Mouse (Mus musculus) cerebellum, adult 18-20 months (tissue): ENCODE data around the gene Atp2b4.
"Not testable (repeated sequence)": the region's sequence is repeated elsewhere in the genome, so short reads cannot be mapped to it uniquely, and the experiment has no call there.

Experiments used
- DNase-seq, 2 experiments: peaks; one replicate each; pipeline ENCODE4 v3.0.0; 2021

Gene Atp2b4

DNA sequence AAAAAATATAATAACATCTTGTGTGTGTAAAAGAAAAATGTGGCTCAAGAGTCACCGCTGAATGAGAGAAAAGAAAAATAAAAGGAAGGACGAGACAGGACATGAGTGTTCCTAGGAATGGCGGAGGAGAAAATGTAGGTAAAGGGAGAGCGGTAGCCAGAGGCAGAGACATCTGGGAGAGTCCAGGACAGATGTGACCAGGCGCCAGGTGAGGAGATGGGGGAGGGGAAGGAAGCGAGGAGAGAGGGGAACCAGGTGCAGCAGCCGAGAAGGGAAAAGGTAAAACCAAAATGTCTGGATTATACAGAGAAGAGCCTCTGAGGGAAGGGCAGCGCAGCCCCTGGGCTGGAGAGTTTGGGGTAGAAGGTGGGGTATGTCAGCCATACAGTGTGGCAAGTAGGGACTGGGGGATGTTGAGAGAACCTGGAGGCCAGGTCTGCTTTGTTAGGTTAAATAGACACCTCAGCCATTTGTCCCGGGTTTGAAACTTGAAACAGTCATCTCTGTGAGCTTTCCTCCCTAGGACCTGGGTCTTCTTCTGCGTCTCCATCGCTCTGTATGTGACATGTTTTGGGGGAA, 107.2 kb downstream of the Atp2b4 start:
- no peak for DNase-seq

DNA sequence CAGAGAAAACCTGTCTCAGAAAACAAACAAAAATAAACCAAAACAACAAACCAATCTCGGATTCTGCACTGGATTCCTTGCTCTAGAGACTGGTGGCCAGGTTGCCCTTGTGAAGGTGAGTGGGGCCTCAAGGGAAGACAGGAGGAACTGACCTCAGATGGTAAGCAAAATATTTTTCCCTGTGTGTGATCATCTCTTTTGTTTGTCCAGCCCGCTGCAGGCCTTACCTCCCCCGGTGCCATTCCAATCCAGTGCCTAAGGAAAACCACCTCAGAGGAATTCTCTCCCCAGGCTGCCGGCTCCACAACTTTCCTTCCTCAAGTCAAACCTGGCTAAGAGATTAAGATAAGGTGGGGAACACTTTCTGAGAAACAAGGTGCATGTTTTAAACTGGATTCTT, 108.6 kb downstream of the Atp2b4 start:
- no peak for DNase-seq

DNA sequence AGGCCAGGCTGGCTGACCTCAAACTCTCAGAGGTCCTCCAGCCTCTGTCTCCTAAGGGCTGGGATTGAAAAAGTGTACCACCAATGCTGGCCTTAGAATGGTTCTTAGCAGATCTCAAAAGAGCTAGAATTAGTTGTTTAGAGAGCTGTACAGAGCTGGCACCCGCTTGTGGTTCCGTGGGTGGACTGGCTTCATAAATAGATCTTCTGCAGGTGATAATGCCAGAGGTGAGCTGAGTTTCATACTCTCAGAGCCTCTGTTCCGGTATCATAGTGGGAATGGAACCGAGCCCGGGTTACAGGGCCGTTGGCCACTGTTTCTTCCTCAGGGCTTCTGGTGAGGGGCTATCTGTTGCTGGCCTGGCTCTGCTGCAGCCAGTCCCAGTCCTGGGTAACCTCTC, 109.8 kb downstream of the Atp2b4 start:
- DNase-seq = no peak

DNA sequence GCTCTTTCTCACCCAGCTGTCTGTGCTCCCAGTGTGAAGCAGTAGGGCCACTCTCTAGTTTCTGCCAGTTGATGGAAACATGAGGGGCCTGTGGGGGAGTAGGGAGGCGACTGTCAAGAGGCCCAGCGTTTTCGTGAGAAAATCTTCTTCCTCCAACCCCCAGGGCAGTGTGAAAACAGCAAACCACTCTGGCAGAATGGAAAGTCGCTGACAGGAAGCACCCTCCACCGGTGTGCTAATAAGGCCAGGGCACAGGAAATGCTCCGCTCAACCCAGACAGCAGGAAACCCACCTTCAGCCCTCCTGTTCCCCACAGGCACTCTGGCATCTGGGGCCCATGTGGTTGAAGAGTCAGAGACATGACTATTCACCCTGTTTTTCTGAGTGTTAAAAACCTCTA, 110.9 kb downstream of the Atp2b4 start, which contains the start of gene Lax1:
Lax1 (minus strand) TSS at position 212 of the 400 bp plus-strand sequence.
- no peak for DNase-seq

DNA sequence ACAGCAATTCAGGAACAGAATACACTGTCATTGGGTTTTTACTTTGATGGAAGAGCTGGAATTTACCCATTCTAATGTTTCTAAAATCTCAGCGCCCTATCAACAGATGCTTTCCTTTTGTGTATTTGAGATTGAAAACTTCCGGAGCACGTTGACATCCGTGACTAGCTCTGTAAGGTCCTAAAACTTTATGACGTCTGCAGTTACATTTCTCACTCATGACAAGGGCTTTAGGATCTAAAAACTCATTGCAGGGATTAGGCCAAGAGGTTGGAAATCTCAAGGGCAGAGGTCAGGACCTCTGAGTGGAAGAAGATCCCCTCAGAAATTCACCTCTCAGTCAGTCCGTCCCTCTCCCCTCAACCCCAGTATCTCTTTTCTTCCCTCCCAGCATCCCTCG, 112.5 kb downstream of the Atp2b4 start:
- DNase-seq = no peak

DNA sequence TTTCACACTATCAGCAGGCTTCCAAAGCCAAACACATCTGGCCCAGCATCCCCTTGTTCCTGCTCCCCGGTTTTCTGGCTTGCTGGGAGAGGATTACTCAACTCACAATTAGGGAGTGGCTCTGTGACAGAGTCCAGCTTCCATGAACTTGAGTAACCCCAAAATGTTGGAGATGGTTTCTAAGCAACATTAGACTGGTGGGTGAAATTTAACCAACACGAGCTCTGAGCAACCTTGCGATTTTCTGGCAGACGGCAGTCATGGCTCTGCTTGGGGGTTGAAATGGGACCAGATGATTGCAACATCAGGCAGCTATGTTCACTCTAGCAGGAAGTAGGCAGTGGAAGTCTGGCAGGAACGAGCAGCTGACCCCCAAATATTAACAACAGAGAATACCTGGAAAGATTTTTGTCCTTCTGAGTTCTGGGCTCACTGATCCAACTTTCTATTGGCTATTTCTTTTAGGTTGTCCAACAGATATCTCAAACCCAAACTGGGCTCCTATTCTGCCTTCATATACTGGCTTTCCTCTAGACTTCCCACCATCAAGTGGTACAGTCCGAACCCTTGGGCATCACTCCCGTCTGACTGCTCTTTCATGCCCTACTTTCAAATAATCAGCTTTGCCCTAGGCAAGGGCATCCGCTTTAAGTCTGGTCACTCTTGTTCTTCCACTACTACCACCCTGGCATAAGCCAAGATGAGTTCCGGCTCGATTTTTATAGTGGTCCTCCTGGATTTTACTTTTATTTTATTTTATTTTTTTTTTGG, 114.9 kb downstream of the Atp2b4 start:
- no peak for DNase-seq

DNA sequence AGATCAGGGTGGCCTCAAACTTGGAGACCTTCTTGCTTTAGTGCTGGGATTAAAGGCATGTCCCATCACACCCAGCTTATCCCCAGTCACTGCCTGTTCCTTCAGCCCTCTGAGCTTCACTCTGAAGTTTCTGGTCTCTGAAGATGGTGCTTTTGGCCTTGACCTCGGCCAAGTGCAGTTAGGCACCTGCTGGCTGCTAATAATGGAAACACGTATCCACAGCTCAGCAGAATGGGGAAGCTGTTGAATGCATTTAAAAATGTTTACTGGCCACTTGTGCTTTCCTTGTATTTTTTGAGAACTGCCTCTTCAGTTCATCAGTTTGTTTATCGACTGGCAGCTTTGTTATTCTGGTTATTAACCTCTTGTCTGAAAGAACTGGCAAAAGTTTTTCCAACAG, 129.0 kb downstream of the Atp2b4 start:
- no peak for DNase-seq

DNA sequence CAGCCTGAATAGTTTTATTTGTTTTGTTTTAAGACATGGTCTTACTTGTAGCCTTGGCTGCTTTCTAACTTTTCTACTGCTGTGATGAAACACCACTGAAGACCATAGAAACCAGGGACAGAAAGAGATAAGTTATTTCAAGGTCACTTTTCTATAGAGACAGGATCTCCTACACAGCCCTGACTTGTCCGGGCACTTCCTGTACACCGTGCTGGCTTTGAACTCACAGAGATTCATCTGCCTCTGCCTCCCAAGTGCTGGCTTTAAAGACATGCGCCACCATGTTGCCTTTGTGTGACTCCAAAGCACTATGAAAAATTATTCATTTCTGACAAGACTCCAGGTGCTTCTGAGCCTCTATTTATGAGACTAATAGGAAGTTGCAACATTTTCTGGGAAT, 129.6 kb downstream of the Atp2b4 start:
- no peak for DNase-seq

DNA sequence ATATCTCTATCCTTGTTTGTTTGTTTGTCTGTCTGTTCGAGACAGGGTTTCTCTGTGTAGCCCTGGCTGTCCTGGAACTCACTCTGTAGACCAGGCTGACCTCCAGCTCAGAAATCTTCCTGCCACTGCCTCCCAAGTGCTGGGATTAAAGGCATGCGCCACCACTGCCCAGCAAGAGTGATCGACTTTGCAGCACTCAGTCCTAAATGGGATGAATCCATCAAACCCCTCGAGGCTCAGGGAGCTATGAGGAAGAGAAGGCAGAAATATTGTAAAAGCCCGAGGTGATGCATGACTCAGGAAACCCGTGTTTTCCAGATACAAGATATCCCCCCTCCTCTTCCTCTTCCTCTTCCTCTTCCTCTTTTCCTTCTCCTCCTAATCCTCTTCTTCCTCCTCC, 130.1 kb downstream of the Atp2b4 start:
- DNase-seq = no peak

DNA sequence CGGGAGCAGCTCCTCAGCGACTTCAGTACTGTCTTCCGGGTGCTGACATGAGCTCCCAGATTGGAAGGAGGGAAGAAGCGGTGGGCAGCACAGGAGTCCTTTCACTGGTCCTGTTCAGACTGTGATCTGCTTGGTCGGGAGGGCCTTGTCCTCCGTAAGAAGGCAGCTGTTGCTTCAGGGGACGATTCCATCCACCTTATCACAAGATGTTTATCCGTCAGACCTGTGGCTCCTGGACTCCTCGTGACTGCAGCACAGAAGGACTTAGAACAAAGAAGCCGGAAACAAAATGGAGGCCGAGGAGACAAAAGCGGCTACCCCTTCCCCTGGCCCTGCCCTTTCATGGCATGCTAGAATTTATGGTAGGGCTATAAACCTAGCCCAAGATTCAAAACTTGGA, 130.7 kb downstream of the Atp2b4 start:
- DNase-seq = no peak

DNA sequence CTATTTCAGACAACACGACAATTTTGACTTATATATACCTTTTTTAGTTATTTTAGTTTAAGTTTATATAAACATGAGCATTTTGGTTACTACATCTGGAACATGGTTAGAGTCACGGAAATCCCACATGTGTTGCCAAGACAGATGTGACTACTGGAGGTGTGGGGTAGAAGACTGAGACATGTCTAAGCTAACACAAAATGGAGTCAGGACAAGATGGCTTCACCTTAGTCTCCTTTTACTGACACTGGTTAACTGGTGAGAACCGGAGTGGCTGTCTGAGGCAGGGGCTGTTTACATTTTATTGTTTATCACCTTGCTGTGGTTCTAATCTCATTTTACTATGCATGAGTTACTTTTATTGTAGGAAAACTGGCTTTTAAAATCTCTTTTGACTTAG, 132.2 kb downstream of the Atp2b4 start:
- no peak for DNase-seq

DNA sequence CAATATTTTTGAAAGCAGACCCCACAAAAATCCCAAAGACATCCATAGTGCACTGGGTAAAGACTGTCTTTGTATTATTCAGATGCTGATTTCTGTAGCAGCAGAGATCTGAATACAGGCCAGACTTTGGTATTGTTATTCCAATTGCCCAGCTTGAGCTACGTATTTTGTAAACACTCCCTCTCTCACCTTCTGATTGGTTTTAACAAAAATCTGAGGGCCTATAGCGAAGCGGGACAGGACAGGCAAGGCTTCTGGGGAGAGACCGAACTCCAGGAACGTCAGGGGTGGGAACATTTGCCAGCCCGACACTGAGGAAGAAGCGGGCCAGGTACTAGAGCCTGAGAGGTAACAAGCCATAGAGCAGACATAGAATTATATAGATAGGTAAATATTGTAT, 133.1 kb downstream of the Atp2b4 start:
- DNase-seq = no peak

DNA sequence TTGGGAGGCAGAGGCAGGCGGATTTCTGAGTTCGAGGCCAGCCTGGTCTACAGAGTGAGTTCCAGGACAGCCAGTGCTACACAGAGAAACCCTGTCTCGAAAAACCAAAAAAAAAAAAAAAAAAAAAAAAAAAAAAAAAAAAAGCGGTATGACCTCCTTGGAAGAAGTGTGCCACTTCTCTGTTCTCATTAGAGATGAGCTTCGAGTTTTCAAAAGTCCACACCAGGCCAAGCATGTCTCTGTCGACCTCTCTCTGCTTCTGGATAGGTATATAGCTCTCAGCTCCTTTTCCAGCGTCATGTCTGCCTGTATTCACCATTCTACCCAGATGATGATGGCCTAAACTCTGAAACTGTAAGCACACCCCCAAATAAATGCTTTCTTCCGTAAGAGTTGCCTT, 135.1 kb downstream of the Atp2b4 start:
- DNase-seq = not testable (repeated sequence)

DNA sequence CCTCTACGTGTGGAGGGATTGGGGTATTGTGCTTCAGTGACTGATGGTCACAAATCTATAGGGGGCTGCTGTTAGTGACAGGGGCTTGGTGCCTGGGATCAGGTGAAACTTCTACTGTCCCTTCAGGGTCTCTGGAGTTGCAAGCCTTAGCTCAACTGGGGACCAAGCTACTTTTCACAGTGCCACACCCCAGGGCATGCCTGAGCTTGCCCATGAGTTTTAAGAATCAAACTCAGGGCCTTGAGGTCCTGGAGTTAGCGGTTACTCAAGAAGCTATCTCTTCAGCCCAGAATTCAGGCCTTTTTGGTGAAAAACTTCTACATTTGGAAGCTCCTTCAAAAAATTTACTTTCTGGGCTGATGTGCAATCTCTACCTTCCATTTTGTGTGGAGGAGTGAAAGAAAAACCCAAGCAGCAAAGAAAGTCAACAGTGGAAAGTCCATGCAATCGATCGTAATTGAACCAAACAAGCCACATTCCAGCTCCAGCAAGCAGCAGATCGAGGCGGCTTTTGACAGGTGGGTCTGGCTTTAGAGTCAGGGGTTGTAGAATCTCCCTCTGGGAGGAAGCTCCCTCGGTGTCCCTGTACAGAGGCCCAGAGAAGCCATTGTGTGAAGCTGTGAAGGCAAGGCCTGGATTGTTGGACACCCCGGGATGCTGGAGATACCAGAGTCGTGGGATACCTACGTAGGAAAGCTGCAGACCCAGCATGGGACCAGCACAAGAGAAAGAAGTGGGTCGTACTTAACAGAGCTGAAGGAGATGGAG, 136.5 kb downstream of the Atp2b4 start:
- DNase-seq = no peak

DNA sequence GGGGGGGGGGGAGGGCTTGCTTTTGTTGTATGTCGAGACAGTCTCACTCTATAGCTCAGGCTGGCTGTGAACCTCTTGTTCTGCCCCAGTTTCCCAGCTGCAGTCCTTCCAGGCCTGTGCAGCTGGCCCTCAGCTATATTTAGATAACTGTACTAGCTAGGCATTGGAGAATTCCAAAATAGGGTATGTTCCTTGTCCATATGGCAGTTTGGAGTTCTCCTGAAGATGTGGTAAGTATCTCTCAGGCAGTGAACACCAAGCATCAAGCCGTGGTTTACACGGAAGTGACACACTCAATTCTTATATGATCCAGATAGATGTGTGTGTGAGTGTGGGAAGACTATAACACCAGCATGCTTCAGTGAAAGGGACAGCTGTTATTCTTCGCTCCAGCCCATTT, 137.4 kb downstream of the Atp2b4 start:
- DNase-seq = no peak

DNA sequence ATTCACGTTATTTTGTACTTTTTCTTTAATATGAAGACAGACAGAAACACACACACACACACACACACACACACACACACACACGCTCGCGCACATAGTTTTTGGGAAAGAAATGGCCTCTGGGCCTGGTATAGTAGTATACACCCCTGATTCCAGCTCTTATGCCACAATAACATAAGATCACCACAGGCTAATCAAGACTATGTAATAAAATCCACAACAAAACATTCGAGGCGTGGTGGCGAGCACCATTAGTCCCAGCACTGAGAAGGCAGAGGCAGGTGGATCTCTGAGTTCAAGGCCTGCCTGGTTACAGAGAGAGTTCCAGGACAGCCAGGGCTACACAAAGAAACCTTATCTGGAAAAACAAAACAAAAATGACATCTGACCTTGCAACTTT, 137.9 kb downstream of the Atp2b4 start:
- no peak for DNase-seq

DNA sequence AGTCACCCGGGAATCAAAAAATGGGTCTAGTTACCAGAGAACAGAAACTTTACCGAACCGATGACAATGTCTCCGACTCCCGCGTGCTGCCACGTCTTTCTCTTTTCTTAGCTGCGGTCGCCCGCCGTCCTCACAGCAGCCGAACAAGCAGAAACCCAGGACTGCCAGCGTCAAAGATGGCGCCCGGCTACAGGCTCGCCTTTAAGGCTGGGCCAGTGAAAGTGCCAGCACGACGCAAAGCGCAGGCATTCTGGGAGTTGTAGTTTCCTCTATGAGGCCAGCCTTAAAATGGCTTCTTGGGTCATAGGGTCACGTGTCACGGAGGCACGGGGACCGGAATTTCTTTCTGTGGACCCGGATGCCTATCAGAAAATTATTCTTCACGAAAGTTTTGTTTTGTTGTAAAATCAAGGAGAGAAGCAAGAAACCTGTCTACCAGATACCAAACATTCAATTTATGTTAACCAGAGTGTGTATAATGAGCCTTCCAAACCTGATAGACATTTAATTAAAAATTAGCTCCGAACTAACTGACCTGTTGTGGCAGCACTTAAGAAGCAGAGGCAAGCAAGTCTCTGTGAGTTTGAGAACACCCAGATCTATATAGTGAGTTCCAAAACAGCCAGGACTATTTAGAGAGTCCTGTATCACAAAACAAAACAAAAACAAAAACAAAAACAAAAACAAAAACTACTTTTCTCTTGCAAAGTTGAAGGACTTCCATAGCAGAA, 139.5 kb downstream of the Atp2b4 start, which contains the start of gene Gm38394:
Gm38394 (minus strand) TSS at position 116 of the 731 bp plus-strand sequence.
- DNase-seq = peak; percentile 90 to 96

DNA sequence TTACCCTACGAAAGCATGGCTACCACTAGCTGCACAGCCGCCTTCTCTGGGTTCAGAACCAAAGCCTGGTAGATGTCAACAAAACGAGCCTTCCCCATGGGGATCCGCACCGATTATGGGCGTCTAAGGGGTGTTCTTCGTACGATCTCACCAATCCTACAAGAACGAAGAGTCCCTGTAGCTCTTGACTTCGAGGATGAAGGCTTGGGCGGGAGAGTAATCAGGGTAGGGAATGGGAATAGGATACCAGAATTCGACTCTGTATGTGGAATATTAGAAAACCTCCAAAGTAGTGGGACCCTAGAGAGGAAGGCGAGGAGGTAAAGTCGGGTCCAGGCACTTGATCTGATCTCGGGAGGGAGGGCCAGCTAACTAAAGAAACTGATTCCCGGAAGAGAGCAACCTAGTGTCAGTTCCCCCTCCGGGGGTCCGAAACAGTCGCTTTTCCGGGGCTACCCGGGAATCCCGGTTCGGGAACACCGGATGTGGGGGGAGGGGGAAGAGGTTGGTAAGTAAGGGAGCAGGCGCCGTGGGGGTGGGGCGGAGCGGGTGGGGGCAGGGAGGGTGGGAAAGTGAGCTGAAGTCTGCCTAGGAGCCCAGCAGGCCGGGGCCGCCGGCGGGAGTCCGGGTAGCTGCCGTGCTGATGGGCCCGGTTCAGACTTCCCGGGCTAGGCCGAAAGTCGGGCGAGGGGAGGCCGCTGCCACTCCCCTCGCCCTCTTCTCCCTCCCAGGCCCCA, 140.2 kb downstream of the Atp2b4 start, which contains the start of gene Zbed6:
Zbed6 (minus strand) TSS at position 420 of the 737 bp plus-strand sequence.
- peak; percentile 21 to 51 for DNase-seq

DNA sequence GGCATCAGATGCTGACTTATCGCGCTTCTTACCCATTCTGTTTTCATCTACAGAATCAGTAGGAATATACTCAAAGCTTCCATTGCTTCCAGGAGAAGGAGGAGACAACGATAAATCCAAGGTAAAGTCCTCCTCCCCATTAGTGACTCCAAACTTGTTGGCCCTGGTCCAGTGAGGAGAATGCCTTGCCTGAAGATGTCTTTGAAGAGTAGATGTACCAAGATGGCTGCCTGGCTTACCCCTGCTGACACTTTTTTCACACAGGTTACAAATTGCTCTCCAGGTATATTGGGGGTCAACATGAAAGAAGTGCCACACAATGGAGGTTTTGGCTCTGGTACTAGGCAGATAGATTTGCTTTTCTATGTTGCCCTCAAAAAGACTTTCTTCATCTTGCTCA, 142.0 kb downstream of the Atp2b4 start:
- no peak for DNase-seq

DNA sequence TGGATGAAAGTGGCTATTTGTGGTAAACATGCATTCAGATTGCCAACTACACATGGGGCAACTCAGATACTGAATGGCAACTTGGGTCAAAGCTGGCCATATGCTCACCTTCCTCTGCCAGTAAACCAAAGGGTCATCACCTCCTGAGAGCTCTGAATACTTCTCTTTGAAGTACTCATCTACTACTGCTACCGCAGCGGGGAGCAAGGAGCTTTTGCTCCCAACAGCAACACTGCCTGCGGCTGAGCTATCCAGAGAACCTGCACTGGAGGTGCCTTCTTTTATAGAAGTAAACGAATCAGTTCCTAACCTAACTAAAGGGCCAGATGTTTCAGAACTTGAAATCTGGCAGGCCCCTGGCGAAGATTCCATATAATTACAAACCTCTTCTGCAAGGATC, 144.0 kb downstream of the Atp2b4 start:
- DNase-seq = peak in 1 of 2 experiments; percentile 24

DNA sequence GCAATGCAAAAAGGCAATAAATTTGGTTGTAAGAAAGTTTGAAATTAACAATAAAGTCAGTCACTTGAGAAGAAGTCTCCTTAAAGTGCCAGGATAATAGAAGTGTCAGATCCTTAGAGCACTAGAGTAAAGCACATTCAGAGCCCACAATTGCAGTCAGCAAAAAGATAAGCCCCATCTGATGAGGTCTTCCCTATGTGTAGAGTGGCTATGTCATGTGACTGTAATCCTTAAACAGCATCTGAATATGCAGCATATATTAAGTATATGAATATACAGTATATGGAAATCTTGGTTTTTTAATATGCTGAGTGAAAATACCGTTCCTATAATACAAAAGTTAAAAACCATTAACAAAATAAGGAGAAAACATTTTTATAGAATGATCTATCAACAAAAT, 147.8 kb downstream of the Atp2b4 start:
- no peak for DNase-seq

DNA sequence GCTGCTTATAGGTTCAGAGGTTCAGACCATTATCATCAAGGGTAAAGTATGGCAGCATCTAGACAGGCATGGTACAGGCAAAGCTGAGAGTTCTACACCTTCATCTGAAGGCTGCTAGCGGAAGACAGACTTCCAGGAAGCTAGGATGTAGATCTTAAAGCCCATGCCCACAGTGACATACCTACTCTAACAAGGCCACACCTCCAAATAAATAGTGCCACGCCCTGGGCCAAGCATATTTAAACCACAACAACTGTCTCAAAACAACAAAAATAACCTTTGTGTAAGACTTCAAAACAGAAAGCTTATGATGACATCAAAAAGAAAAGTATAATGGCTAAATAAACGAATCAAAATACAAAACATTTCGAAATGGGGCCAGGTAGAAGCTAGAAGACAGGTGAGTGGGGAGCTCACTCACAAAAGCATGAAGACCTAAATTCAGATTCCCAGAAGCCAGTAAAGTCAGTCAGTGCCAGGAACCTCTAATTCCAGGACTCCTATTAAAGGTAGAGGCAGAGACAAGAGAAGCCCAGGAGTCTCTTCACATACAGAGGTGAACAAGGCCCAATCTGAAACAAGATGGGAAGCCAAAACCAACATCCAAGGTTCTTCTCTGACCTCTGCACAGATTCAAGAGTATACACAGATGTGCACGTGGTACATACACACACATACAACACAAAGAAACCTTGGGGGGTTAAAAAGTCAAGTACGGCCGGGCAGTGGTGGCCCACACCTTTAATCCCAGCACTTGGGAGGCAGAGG, 150.4 kb downstream of the Atp2b4 start:
- DNase-seq = no peak
